Mouse (Mus musculus): Measurements from ENCODE around the gene Impdh1.
A peak's percentile ranks its signal among the peaks of the same experiment; 100 is the strongest.

Gene Impdh1

GRCm38 (mm10) chr6:29211806-29212492 lies 4.2 kb downstream of the Impdh1 start:
- peak; percentile 83 to 86 for DNase-seq

DNA sequence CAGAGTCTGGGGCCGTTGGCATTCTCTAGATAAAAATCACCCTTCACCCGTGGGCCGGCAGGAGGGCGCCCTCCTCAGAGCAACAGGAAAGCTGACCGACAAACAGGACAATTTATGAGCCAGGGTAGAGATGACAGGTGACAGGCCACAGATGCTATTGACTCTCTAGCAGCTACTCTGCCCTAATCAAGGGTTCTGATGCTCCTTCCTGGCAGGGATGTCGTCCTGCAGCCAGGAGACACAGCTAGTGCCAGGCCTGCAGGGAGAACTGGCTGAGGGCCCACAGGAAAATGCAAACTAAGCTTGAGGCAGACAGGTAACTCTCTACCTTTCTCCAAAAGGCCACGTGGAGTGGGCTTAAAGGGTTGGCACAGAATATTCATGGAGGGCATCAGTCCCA lies 5.0 kb downstream of the Impdh1 start:
- peak in 1 of 2 experiments; percentile 45 for DNase-seq

DNA sequence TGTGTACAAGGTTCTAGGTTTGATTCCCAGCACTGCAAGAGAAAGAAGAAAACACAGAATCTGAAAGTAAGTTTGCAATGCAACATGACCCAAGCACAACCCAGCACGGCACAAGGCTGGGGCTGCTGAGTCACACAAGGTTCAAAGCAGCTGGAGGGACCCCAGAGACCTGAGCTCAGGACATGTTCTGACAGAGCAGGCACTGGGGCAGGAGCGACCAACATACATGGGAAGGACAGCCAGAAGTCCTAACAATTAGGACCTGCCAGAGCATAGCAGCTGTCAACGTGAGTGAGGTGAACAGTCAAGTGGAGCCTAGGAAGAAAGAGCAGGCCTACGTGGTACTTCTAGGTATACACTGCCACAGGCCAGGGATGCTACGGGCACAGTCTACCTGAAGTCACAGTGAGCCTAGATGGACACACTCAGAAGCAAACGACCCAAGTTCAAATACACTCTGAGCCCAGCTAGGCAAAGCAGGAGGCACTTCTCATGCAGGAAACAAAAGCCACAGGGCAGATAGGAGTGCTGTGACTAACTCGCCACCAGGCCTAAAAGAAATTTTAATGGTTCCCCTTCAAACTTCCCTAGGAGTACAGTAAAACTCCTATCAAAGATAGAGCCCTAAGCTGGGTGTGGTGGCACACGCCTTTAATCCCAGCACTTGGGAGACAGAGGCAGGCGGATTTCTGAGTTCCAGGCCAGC lies 5.8 kb downstream of the Impdh1 start:
- no peak for DNase-seq

GRCm38 (mm10) chr6:29208178-29208577 lies 8.0 kb downstream of the Impdh1 start:
- peak in 1 of 2 experiments; percentile 35 for DNase-seq

DNA sequence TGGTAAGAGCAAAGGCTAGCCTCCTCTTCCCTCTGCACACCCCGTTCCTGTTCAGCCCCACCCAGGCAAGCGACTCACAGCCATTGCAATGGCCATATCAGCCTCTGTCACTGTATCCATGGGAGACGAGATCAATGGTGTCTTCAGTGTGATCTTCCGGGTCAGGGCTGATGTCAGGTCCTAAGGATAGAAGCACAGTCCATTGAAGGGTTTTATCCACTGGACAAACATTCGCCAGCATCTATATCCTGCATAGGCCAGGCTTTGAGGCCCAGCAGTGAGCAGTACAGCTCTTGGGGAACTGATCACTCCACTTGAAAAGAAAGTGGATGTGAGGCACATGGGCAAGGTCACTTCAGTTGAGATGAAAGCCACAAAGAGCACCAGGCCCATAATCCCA lies 9.1 kb downstream of the Impdh1 start:
- DNase-seq: no peak

GRCm38 (mm10) chr6:29206006-29206405 lies 10.2 kb downstream of the Impdh1 start:
- no peak for DNase-seq

DNA sequence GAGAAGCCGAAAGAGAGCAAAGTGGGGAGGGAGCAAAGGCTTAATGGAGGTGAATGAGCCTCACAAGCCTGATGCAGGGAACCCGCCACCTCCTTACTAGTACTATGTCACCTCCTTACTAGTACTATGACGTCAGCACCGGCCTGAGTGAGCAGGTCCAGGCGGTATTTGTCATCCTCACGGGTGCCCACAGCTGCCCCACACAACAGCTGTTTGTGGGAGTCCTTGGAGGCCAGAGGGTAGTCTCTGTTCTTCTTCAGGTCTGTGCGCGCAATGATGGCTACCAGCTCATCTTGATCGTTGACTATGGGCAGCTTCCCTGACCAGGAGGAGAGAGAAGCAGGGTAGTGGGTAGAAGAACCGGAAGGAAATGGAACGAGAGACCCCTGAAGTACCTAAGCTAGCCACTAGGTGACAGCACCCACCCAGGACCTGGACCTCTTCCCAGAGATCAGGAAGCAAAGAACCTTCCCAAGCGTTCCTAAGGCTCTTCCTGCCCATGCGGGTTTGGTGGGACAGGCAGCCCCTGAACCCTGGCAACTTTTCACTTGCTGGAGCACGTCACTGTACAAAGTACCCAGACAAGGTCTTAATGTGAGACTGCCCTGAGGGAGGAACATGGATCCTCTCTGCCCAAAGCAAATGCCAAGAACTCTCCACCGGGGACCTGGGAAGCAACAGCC lies 11.1 kb downstream of the Impdh1 start:
- DNase-seq: peak; percentile 55 to 77

DNA sequence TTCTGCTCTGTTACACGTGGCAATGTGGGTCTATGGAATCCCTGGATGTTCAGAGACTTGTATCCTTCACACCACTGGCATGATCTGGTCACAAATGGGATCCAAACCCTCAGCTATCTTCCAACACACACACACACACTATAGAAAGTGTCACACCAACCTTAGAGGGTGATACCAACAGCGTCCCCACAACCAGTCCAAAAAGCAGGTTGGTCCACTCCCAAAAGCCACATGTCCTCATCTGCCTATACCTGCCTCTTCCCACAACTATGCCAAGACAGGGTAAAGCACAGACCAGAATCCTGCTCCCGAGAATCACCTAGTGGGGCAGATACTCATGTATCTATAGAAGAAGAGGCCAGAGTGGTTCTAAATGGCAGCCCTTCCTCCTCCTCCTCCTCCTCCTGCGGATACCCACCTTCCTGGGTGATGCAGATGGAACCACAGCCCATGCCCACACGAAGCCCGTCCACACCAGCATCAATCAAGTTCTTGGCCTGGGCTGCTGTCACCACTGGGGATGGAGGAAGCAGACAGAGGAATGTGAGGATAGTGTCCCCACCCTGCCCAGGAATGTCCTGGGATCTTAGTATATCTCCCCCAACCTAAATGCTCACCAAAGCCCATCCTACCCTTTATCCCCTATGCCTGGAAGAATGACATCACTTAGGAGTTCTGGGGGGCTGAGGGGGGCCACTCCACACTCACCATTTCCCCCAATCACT lies 12.1 kb downstream of the Impdh1 start:
- DNase-seq: no peak

DNA sequence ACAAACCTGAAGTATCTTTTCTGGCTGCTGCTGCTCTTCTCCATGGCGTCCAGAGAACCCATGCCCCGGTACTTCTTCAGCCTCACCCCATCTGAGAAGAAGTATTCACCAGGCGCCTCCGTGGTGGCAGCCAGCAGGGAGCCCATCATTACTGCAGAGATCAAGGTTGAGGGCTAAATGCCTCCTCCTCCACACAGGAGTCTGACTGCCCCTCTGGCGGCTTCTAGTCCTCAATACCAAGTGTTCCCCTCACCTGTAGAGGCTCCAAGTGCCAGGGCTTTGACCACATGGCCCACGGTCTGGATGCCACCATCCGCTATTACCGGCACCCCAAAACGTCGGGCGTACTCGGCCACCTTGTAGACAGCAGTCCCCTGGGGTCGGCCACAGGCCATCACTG lies 13.1 kb downstream of the Impdh1 start:
- no peak for DNase-seq

GRCm38 (mm10) chr6:29201988-29202387 lies 14.2 kb downstream of the Impdh1 start:
- DNase-seq: no peak

GRCm38 (mm10) chr6:29201341-29201740 lies 14.8 kb downstream of the Impdh1 start:
- DNase-seq: no peak

DNA sequence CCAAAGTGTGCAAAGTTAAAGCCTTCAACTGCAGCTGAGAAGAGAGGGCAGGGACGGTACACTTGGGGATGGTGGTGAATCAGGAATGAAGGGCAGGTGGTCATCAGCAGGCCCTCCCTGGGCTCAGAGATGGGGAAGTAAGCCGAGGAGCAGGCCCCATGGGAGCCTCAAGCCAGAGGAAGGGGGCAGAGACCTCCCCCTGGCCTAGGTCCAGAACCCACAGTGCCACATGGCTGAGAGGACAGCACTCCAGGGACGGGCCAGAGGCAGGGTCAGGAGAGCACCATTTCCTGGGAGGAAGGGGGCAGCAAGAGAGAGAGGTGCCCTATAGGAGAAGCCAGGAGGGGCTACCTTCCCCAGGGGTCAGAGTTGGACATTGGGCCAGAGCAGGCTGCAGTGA lies 15.7 kb downstream of the Impdh1 start:
- no peak for DNase-seq

GRCm38 (mm10) chr6:29199223-29199855 lies 16.8 kb downstream of the Impdh1 start:
- DNase-seq: no peak

GRCm38 (mm10) chr6:29198309-29199222 lies 17.6 kb downstream of the Impdh1 start:
- peak; percentile 94 to 96 for DNase-seq

DNA sequence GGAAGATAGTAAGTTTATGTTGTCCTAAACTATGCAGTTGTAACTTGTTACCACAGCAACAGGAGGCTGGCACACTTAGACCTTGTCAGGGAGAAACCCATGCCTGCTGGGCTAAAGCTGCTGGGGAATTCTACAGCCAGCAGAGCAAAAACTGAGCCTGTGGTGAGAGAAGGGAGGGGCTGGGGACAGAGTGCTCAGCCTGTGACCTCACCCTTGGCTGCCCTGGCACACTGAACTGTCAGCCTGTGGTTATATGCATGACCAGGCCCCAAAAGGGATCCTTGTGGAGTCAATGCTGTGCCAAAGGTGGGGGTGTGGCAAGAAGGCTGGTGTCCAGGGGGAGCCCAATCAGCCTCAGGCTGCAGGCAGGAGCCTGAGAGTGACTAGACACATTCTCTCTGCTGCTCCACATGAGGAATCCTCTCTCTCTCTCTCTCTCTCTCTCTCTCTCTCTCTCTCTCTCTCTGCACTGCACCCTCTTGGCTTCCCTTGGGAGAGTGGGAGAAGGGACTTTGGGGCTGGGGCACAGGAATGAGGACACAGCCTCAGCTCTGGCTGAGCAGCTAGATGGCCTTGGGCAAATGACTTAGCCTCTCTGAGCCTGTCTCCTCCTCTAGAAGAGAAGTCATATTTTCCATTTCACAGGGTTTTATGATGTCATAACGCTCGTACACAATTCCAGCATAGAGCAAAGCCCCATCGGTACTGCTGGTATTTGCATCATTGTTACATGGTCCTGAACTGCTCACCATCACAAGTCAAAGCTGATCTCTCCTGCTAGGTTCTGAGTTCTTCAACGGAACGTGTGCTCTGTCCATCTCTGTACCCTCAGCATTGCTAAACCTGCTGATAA lies 20.1 kb downstream of the Impdh1 start:
- DNase-seq: peak; percentile 43 to 65

- DNase-seq: no peak
Observed at GRCm38 (mm10) chr6:29195146-29195545, 21.0 kb downstream of the Impdh1 start.

GRCm38 (mm10) chr6:29193961-29194750 lies 22.0 kb downstream of the Impdh1 start:
- peak; percentile 39 to 71 for DNase-seq

DNA sequence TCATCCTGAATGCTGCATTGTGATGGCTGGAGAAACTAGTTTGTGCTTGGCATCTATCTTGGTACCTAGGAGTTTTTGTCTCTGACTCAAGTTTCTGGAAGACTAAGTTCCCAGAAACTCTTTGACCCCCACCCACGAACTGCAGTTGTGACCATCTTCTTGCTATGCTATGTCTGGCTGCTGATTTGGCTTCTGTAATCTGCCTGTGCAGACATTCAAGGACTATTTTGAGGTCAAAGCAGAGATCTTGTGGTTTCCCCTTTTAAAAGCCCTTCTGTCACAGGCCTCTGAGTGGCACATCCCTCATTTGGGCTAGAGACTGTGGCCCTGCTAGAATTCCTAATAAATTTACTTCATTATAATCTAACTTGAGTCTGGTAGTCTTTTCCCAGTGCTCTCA lies 28.2 kb downstream of the Impdh1 start:
- DNase-seq: no peak

DNA sequence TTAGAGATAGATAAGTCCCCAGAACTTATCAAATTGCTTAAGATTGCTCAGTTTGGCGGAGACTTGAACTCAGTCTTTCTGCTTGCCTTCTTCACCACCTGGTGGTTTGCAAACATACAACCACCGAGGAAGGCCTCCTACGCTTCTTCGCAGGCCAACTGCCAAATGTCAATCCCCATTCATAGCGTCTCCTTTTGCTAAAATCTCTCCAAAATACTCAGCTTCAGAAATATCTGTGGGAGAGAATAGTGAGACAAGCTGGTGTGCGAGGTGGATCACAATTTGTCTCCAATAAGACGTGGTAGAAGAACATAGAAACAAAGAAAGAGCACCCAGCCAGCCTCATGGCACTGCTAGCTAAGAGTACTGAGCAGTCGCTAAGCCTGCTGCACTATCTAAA lies 36.3 kb downstream of the Impdh1 start:
- no peak for DNase-seq

Measured in kidney, postnatal 36 days (tissue).